Mouse (Mus musculus): Measurements from ENCODE around the gene Stx2. TPM values are rescaled to one million over a fixed set of nuclear protein-coding genes. Genes with fewer than 3 reads are reported as not detected.

Gene Stx2
- total and polyA plus RNA-seq, 3 experiments: 0.74 to 5.2 (median 2.5) TPM

DNA sequence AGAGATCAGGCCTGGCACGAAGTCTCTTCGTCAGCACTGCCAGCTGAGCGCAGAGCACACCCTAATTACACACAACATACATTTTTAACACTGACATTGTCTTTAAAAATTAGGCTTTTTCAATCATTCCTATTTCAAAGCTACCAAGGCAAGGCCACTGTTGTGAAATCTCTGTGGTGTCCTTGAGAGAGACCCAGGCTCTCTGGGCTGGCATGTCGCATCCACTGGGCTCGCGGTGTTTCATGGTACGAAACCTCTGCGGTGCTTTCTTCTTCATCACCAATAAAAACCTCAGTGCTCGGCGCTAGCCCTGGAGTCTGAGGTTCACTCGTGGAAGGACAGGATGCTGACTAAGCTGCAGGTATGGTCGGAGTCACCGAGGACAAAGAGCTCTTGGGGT lies 22.4 kb downstream of the Stx2 start:
- H3K9ac ChIP-seq (ENCODE audit: insufficient read depth, low read depth): no peak overlapping the region
- H3K9me3 ChIP-seq (replicated peaks; ENCODE audit: low read length): peaks cover 73% of the 10 kb centered on the region
- H3K27ac ChIP-seq (ENCODE audit: insufficient read depth, low read depth): no peak overlapping the region
- dilution Hi-C loops (cut with MboI; ENCODE audit: extremely low pct_ligation_motif_present, extremely low pct_unique_long_range_greater_than_20kb, low sequenced_read_pairs) (no loop called here), in situ Hi-C loops (cut with MboI; ENCODE audit: low pct_ligation_motif_present, low pct_unique_long_range_greater_than_20kb, low sequenced_read_pairs) (no loop called here)
- H3K4me1 ChIP-seq (ENCODE audit: control insufficient read depth in 1 of 2, insufficient read depth in 2 of 2): no peaks in the 10 kb centered on the region
- no peaks in the 10 kb centered on the region for H3K27me3 ChIP-seq (replicated peaks)
- H3K36me3 ChIP-seq (replicated peaks in 1 of 2; ENCODE audit: control insufficient read depth in 1 of 2, insufficient read depth in 1 of 2, low read length in 1 of 2): no peaks in the 10 kb centered on the region
- no peak overlapping the region for H3K4me3 ChIP-seq (replicated peaks in 1 of 3; ENCODE audit: low read depth in 2 of 3, low read length in 2 of 3, poor library complexity in 1 of 3)
- H3K4me2 ChIP-seq (ENCODE audit: insufficient read depth, low read depth, poor library complexity, severe bottlenecking): no peak overlapping the region
- no peak for DNase-seq (ENCODE audit: extremely low read depth)
- H3K79me2 ChIP-seq (replicated peaks; ENCODE audit: control insufficient read depth, extremely low read depth, insufficient read depth, poor library complexity, severe bottlenecking): no peaks in the 10 kb centered on the region
- TF ChIP-seq SMC3 (IDR thresholded peaks at IDR 0.05; ENCODE audit: low read depth, low read length) (no peak), CHD1 (IDR thresholded peaks at IDR 0.05; ENCODE audit: low read depth, low read length) (no peak), POLR2AphosphoS2 (IDR thresholded peaks at IDR 0.05; ENCODE audit: low read depth, low read length) (no peak), E2F4 (IDR thresholded peaks at IDR 0.05; ENCODE audit: insufficient replicate concordance, low read depth, low read length) (no peak), RCOR1 (conservative IDR thresholded peaks at IDR 0.05; ENCODE audit: low read depth, low read length) (no peak), ZC3H11A (IDR thresholded peaks at IDR 0.05; ENCODE audit: low read depth, low read length) (no peak), CHD2 (IDR thresholded peaks at IDR 0.05; ENCODE audit: low read length) (no peak), ZKSCAN1 (IDR thresholded peaks at IDR 0.05; ENCODE audit: borderline replicate concordance, low read depth, low read length) (no peak), MAX (IDR thresholded peaks at IDR 0.05; ENCODE audit: low read length) (no peak), BHLHE40 (IDR thresholded peaks at IDR 0.05; ENCODE audit: low read depth, low read length) (no peak), POLR2A (IDR thresholded peaks at IDR 0.05; ENCODE audit: low read depth, low read length) (no peak)

GRCm38 (mm10) chr5:128984536-128984935 lies 23.8 kb downstream of the Stx2 start:
- Histone ChIP-seq H3K36me3 (replicated peaks in 1 of 2; ENCODE audit: control insufficient read depth in 1 of 2, insufficient read depth in 1 of 2, low read length in 1 of 2) (no peaks in the 10 kb centered on the region), H3K79me2 (replicated peaks; ENCODE audit: control insufficient read depth, extremely low read depth, insufficient read depth, poor library complexity, severe bottlenecking) (no peaks in the 10 kb centered on the region), H3K4me2 (ENCODE audit: insufficient read depth, low read depth, poor library complexity, severe bottlenecking) (no peak overlapping the region), H3K4me3 (replicated peaks in 1 of 3; ENCODE audit: low read depth in 2 of 3, low read length in 2 of 3, poor library complexity in 1 of 3) (no peak overlapping the region), H3K9me3 (replicated peaks; ENCODE audit: low read length) (peaks cover 76% of the 10 kb centered on the region), H3K27me3 (replicated peaks) (no peaks in the 10 kb centered on the region), H3K9ac (ENCODE audit: insufficient read depth, low read depth) (no peak overlapping the region), H3K27ac (ENCODE audit: insufficient read depth, low read depth) (no peak overlapping the region), H3K4me1 (ENCODE audit: control insufficient read depth in 1 of 2, insufficient read depth in 2 of 2) (no peaks in the 10 kb centered on the region)
- dilution Hi-C loops (cut with MboI; ENCODE audit: extremely low pct_ligation_motif_present, extremely low pct_unique_long_range_greater_than_20kb, low sequenced_read_pairs) (no loop called here), in situ Hi-C loops (cut with MboI; ENCODE audit: low pct_ligation_motif_present, low pct_unique_long_range_greater_than_20kb, low sequenced_read_pairs) (no loop called here)
- TF ChIP-seq JUND (conservative IDR thresholded peaks at IDR 0.05; ENCODE audit: low read depth, low read length) (no peak), ZNF384 (IDR thresholded peaks at IDR 0.05; ENCODE audit: low read depth, low read length) (no peak), POLR2A (IDR thresholded peaks at IDR 0.05; ENCODE audit: low read depth, low read length) (no peak), NELFE (IDR thresholded peaks at IDR 0.05; ENCODE audit: low read depth, low read length) (no peak), EP300 (IDR thresholded peaks at IDR 0.05; ENCODE audit: low read length) (no peak), CHD2 (IDR thresholded peaks at IDR 0.05; ENCODE audit: low read length) (no peak), CTCF (conservative IDR thresholded peaks at IDR 0.05 in 1 of 2, IDR thresholded peaks at IDR 0.05 in 1 of 2; ENCODE audit: low read depth in 2 of 2, low read length in 2 of 2) (no peak)
- DNase-seq (ENCODE audit: extremely low read depth): no peak

GRCm38 (mm10) chr5:128981607-128982006 lies 26.8 kb downstream of the Stx2 start:
- Histone ChIP-seq H3K79me2 (replicated peaks; ENCODE audit: control insufficient read depth, extremely low read depth, insufficient read depth, poor library complexity, severe bottlenecking) (no peaks in the 10 kb centered on the region), H3K4me2 (ENCODE audit: insufficient read depth, low read depth, poor library complexity, severe bottlenecking) (no peak overlapping the region), H3K27me3 (replicated peaks) (no peaks in the 10 kb centered on the region), H3K36me3 (replicated peaks in 1 of 2; ENCODE audit: control insufficient read depth in 1 of 2, insufficient read depth in 1 of 2, low read length in 1 of 2) (no peaks in the 10 kb centered on the region), H3K27ac (ENCODE audit: insufficient read depth, low read depth) (no peak overlapping the region), H3K4me1 (ENCODE audit: control insufficient read depth in 1 of 2, insufficient read depth in 2 of 2) (no peaks in the 10 kb centered on the region), H3K9me3 (replicated peaks; ENCODE audit: low read length) (peaks cover 69% of the 10 kb centered on the region), H3K4me3 (replicated peaks in 1 of 3; ENCODE audit: low read depth in 2 of 3, low read length in 2 of 3, poor library complexity in 1 of 3) (no peak overlapping the region), H3K9ac (ENCODE audit: insufficient read depth, low read depth) (no peak overlapping the region)
- in situ Hi-C loops (cut with MboI; ENCODE audit: low pct_ligation_motif_present, low pct_unique_long_range_greater_than_20kb, low sequenced_read_pairs) (no loop called here), dilution Hi-C loops (cut with MboI; ENCODE audit: extremely low pct_ligation_motif_present, extremely low pct_unique_long_range_greater_than_20kb, low sequenced_read_pairs) (no loop called here)
- peak; percentile 21 for DNase-seq (ENCODE audit: extremely low read depth)
- TF ChIP-seq SMC3 (IDR thresholded peaks at IDR 0.05; ENCODE audit: low read depth, low read length) (peak; percentile 14), CTCF (conservative IDR thresholded peaks at IDR 0.05 in 1 of 2, IDR thresholded peaks at IDR 0.05 in 1 of 2; ENCODE audit: low read depth in 2 of 2, low read length in 2 of 2) (peak; percentile 39 to 58; a peak in 3 of 4 replicates), NELFE (IDR thresholded peaks at IDR 0.05; ENCODE audit: low read depth, low read length) (no peak), POLR2AphosphoS2 (IDR thresholded peaks at IDR 0.05; ENCODE audit: low read depth, low read length) (no peak), USF1 (IDR thresholded peaks at IDR 0.05; ENCODE audit: low read depth, low read length) (no peak), GABPA (IDR thresholded peaks at IDR 0.05; ENCODE audit: insufficient replicate concordance, low read depth, low read length) (no peak), CHD1 (IDR thresholded peaks at IDR 0.05; ENCODE audit: low read depth, low read length) (no peak), KAT2A (IDR thresholded peaks at IDR 0.05; ENCODE audit: insufficient replicate concordance, low read length) (no peak), PAX5 (IDR thresholded peaks at IDR 0.05; ENCODE audit: low read length) (no peak), MAFK (IDR thresholded peaks at IDR 0.05; ENCODE audit: insufficient replicate concordance, low read length) (no peak), BHLHE40 (IDR thresholded peaks at IDR 0.05; ENCODE audit: low read depth, low read length) (no peak), NRF1 (IDR thresholded peaks at IDR 0.05; ENCODE audit: low read depth, low read length) (no peak), POLR2A (IDR thresholded peaks at IDR 0.05; ENCODE audit: low read depth, low read length) (no peak), EP300 (IDR thresholded peaks at IDR 0.05; ENCODE audit: low read length) (no peak), TCF12 (IDR thresholded peaks at IDR 0.05; ENCODE audit: low read depth, low read length) (no peak), RAD21 (IDR thresholded peaks at IDR 0.05; ENCODE audit: low read depth, low read length) (peak; percentile 35), TBP (conservative IDR thresholded peaks at IDR 0.05; ENCODE audit: low read depth, low read length) (no peak), MAX (IDR thresholded peaks at IDR 0.05; ENCODE audit: low read length) (no peak), UBTF (IDR thresholded peaks at IDR 0.05; ENCODE audit: low read depth, low read length) (no peak)
